Mouse (Mus musculus) ES-E14 (cell line): ENCODE data around the gene Il12b. TPM values are rescaled to one million over a fixed set of nuclear protein-coding genes. Genes with fewer than 3 reads are reported as not detected.

Experiments
- DNase-seq: peaks from one replicate; pipeline ENCODE4 v3.0.0-alpha.2; 2013; ENCODE audit warnings: low read depth, low spot score
- H3K27ac ChIP-seq: 2 replicates; pipeline ENCODE4 v1.5.1; 2012; ENCODE audit warnings: low read depth, mild to moderate bottlenecking, low read length, moderate library complexity, mixed read lengths; ENCODE audit not compliant: poor library complexity, insufficient read depth, severe bottlenecking
- H3K36me3 ChIP-seq: 2 replicates; pipeline ENCODE4 v1.6.1; 2012; ENCODE audit warnings: mild to moderate bottlenecking, low read length, moderate library complexity, mixed read lengths; ENCODE audit not compliant: control insufficient read depth, poor library complexity, insufficient read depth, severe bottlenecking
- H3K4me1 ChIP-seq, 2 experiments: fragments of 150-350 bp in 1 of 2; sonication (generic) in 1 of 2; 2 replicates each; pipeline ENCODE4 v1.6.1; 2012; ENCODE audit warnings: low read length in 2 of 2, mild to moderate bottlenecking in 1 of 2, mixed read lengths in 1 of 2; ENCODE audit not compliant: control insufficient read depth in 2 of 2, insufficient read depth in 2 of 2, poor library complexity in 1 of 2
- H3K4me3 ChIP-seq, 2 experiments: fragments of 150-350 bp in 1 of 2; sonication (generic) in 1 of 2; 2 replicates each; pipeline ENCODE4 v1.5.1; 2012; ENCODE audit warnings: low read length in 2 of 2, low read depth in 1 of 2, mild to moderate bottlenecking in 1 of 2, mixed read lengths in 1 of 2; ENCODE audit not compliant: insufficient read depth in 1 of 2, poor library complexity in 1 of 2, severe bottlenecking in 1 of 2
- H3K9ac ChIP-seq: 2 replicates; pipeline ENCODE4 v1.6.1; 2012; ENCODE audit warnings: low read depth, mild to moderate bottlenecking, low read length, mixed read lengths; ENCODE audit not compliant: poor library complexity, insufficient read depth, severe bottlenecking
- H3K9me3 ChIP-seq: fragments of 150-350 bp; sonication (generic); 2 replicates; pipeline ENCODE4 v1.6.1; 2012; ENCODE audit warnings: low read depth, mild to moderate bottlenecking, low read length; ENCODE audit not compliant: control insufficient read depth, insufficient read depth
- CHD2 ChIP-seq: IDR thresholded peaks from 2 replicates; pipeline ENCODE4 v1.6.1; 2014; ENCODE audit warnings: mild to moderate bottlenecking, low read depth, low read length, inconsistent platforms
- HCFC1 ChIP-seq: IDR thresholded peaks from 2 replicates; pipeline ENCODE4 v1.6.1; 2012; ENCODE audit warnings: low read length, inconsistent platforms, borderline replicate concordance; ENCODE audit not compliant: insufficient read depth
- MAFK ChIP-seq: IDR thresholded peaks from 2 replicates; pipeline ENCODE4 v1.6.1; 2014; ENCODE audit warnings: mild to moderate bottlenecking, low read depth, low read length, inconsistent platforms; ENCODE audit not compliant: insufficient read depth
- ZC3H11A ChIP-seq: IDR thresholded peaks from 2 replicates; pipeline ENCODE4 v1.6.1; 2012; ENCODE audit warnings: low read depth, mild to moderate bottlenecking, inconsistent platforms, low read length, borderline replicate concordance
- ZNF384 ChIP-seq: IDR thresholded peaks from 2 replicates; pipeline ENCODE4 v1.6.1; 2012; ENCODE audit warnings: low read depth, low read length, inconsistent platforms
- in situ Hi-C, 2 experiments: fragments of 600-800 bp; cut with MboI; formaldehyde crosslinking; loops; one replicate each; pipeline ENCODE4 v1.15.1; 2025; ENCODE audit warnings: low sequenced_read_pairs in 2 of 2, inconsistent platforms in 1 of 2; ENCODE audit not compliant: unreplicated experiment in 2 of 2
- total RNA-seq: library from RNA; depleted of rRNA; stranded (reverse); fragments of 300-350 nt; gene quantifications from 2 replicates; pipeline ENCODE4 v1.2.3, GENCODE M21; 2012

The Il12b gene
- total RNA-seq, 1 experiment = not detected

DNA sequence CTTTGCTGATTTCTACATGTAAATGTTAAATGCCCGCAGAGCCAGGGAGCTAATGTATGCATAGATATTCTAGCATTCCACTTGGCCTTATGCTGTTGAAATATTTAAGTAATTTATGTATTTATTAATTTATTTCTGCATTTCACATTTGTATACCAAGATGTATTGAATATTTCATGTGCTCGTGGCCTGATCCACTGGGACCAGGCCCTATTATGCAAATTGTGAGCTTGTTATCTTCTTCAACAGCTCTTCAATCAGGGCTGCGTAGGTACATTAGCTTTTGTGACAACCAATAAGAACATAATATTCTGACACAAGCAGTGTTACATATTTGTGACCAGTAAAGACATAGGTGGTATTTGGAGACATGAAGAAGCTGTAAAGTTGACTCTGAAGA, 13.5 kb downstream of the Il12b start:
- Histone ChIP-seq H3K27ac (no peak overlapping the region), H3K36me3 (no peaks in the 10 kb centered on the region), H3K9ac (no peak overlapping the region), H3K4me3 (no peak overlapping the region), H3K9me3 (no peaks in the 10 kb centered on the region), H3K4me1 (no peaks in the 10 kb centered on the region)
- in situ Hi-C loops = no loop called here
- no peak for TF ChIP-seq ZNF384
- TF ChIP-seq HCFC1 = no peak
- TF ChIP-seq ZC3H11A = no peak
- no peak for TF ChIP-seq CHD2
- TF ChIP-seq MAFK = no peak
- DNase-seq = no peak

GRCm38 (mm10) chr11:44414605-44415004, 14.7 kb downstream of the Il12b start:
- DNase-seq = no peak
- H3K4me3 ChIP-seq = no peak overlapping the region
- TF ChIP-seq HCFC1 = no peak
- no peak for TF ChIP-seq CHD2
- TF ChIP-seq ZNF384 = no peak
- no peak for TF ChIP-seq ZC3H11A
- no peak for TF ChIP-seq MAFK
- in situ Hi-C loops = no loop called here
- H3K36me3 ChIP-seq = no peaks in the 10 kb centered on the region
- no peaks in the 10 kb centered on the region for H3K9me3 ChIP-seq
- no peaks in the 10 kb centered on the region for H3K4me1 ChIP-seq
- no peak overlapping the region for H3K27ac ChIP-seq
- no peak overlapping the region for H3K9ac ChIP-seq

DNA sequence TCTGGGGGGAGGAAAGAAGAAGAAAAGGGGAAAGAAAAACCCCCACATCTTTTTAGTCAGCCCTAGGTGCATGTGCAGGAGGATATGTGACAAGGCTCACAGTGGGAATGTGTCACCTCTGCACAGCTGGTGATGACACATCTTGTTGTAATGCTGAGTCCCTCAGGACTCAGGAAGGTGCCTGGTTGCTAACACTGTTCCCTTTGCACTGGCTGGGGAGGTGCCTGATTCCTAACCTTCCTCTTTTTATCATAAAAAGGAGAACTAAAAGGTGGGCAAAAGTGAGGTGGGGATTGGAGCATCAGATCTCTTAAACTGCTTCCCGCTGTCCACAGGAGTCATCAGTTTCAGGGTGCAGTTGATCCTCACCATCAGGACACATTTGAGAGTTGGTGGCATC, 17.5 kb downstream of the Il12b start:
- in situ Hi-C loops = no loop called here
- no peak overlapping the region for H3K4me3 ChIP-seq
- DNase-seq = no peak
- H3K9ac ChIP-seq = no peak overlapping the region
- no peak overlapping the region for H3K27ac ChIP-seq
- TF ChIP-seq MAFK (no peak), CHD2 (no peak), ZNF384 (no peak), ZC3H11A (no peak), HCFC1 (no peak)
- no peaks in the 10 kb centered on the region for H3K36me3 ChIP-seq
- H3K4me1 ChIP-seq = no peaks in the 10 kb centered on the region
- H3K9me3 ChIP-seq = no peaks in the 10 kb centered on the region

GRCm38 (mm10) chr11:44422337-44423111, 22.7 kb downstream of the Il12b start:
- no peaks in the 10 kb centered on the region for H3K9me3 ChIP-seq
- no peaks in the 10 kb centered on the region for H3K4me1 ChIP-seq
- TF ChIP-seq ZC3H11A (no peak), ZNF384 (no peak), MAFK (no peak), CHD2 (no peak), HCFC1 (no peak)
- no peak for DNase-seq
- no peak overlapping the region for H3K27ac ChIP-seq
- no peak overlapping the region for H3K4me3 ChIP-seq
- in situ Hi-C loops = no loop called here
- H3K36me3 ChIP-seq = no peaks in the 10 kb centered on the region
- no peak overlapping the region for H3K9ac ChIP-seq

GRCm38 (mm10) chr11:44423261-44423660, 23.4 kb downstream of the Il12b start:
- Histone ChIP-seq H3K36me3 (no peaks in the 10 kb centered on the region), H3K4me3 (no peak overlapping the region), H3K4me1 (no peaks in the 10 kb centered on the region), H3K27ac (no peak overlapping the region), H3K9ac (no peak overlapping the region), H3K9me3 (no peaks in the 10 kb centered on the region)
- in situ Hi-C loops = no loop called here
- no peak for DNase-seq
- TF ChIP-seq MAFK (no peak), ZNF384 (no peak), ZC3H11A (no peak), CHD2 (no peak), HCFC1 (no peak)
